Mouse (Mus musculus): ENCODE data around the gene Mmp20. TPM values are rescaled to one million over a fixed set of nuclear protein-coding genes. Genes with fewer than 3 reads are reported as not detected.

Gene Mmp20
- not detected in 2 replicates for polyA plus RNA-seq (2016; fragmentation: Nextera tagmentation; extraction: Ambion mirVana)

GRCm38 (mm10) chr9:7627931-7628330, at the start of gene Mmp20:
Mmp20 (plus strand) TSS chr9:7628231.
- Histone ChIP-seq H3K4me1 (no peaks in the 10 kb centered on the region), H3K9me3 (replicated peaks) (no peaks in the 10 kb centered on the region), H3K4me3 (no peak within 1 kb of the TSS), H3K36me3 (no peaks in the 10 kb centered on the region), H3K27ac (replicated peaks) (no peak within 1 kb of the TSS), H3K27me3 (ENCODE audit: low read depth, poor library complexity, severe bottlenecking) (no peaks in the 10 kb centered on the region)
- DNase-seq (ENCODE audit: low spot score): no peak

- no peaks in the 10 kb centered on the region for H3K36me3 ChIP-seq
- H3K27ac ChIP-seq (replicated peaks): no peak overlapping the region
- no peak for DNase-seq (ENCODE audit: low spot score)
- WGBS: 77% methylated on average over 8 of the region's 8 CpGs
- H3K4me1 ChIP-seq: peaks cover 3% of the 10 kb centered on the region; the same call in 1 of the 2 replicates
- no peaks in the 10 kb centered on the region for H3K9me3 ChIP-seq (replicated peaks)
- no peaks in the 10 kb centered on the region for H3K27me3 ChIP-seq (ENCODE audit: low read depth, poor library complexity, severe bottlenecking)
- H3K4me3 ChIP-seq: no peak overlapping the region
Observed at GRCm38 (mm10) chr9:7590063-7590462, 38.0 kb upstream of the Mmp20 start.

DNA sequence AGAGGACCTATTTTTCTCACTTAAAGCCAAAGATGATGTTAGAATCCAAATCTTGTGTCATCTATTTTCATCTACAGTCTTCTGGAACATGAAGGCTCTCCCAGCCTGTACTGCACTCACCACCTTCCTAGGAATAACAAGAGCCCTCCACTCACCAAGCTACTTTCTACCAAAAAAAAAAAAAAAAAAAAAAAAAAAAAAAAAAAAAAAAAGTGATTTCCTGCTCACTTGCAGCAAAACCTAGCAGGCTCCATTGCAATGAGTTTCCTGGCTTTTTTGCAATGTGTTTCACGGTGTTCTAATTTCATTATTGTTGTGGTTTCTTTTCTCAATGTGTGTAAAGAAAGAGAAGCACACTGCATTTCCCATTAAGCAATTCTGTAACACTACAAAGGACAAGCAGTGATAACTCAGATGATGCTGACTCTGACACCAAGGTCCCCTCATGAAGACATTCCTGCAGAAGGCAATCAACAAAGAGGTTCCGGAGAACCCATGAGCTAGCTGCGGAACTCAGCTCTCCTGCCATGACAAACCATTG, 34.7 kb upstream of the Mmp20 start:
- Histone ChIP-seq H3K4me3 (no peak overlapping the region), H3K4me1 (peaks cover 4% of the 10 kb centered on the region; the same call in 1 of the 2 replicates), H3K9me3 (replicated peaks) (no peaks in the 10 kb centered on the region), H3K36me3 (no peaks in the 10 kb centered on the region), H3K27me3 (ENCODE audit: low read depth, poor library complexity, severe bottlenecking) (no peaks in the 10 kb centered on the region), H3K27ac (replicated peaks) (no peak overlapping the region)
- no peak for DNase-seq (ENCODE audit: low spot score)
- 92% methylated on average over 3 of the region's 3 CpGs for WGBS

GRCm38 (mm10) chr9:7594816-7595540, 33.1 kb upstream of the Mmp20 start:
- no peak overlapping the region; the same call in 1 of the 2 replicates for H3K27ac ChIP-seq (replicated peaks)
- H3K9me3 ChIP-seq (replicated peaks): no peaks in the 10 kb centered on the region
- 15% methylated on average over 6 of the region's 6 CpGs for WGBS
- H3K36me3 ChIP-seq: no peaks in the 10 kb centered on the region
- peak overlapping the region; percentile 35; the same call in 1 of the 2 replicates for H3K4me3 ChIP-seq
- peaks cover 4% of the 10 kb centered on the region; the same call in 1 of the 2 replicates for H3K4me1 ChIP-seq
- DNase-seq (ENCODE audit: low spot score): peak; percentile 70
- H3K27me3 ChIP-seq (ENCODE audit: low read depth, poor library complexity, severe bottlenecking): no peaks in the 10 kb centered on the region

DNA sequence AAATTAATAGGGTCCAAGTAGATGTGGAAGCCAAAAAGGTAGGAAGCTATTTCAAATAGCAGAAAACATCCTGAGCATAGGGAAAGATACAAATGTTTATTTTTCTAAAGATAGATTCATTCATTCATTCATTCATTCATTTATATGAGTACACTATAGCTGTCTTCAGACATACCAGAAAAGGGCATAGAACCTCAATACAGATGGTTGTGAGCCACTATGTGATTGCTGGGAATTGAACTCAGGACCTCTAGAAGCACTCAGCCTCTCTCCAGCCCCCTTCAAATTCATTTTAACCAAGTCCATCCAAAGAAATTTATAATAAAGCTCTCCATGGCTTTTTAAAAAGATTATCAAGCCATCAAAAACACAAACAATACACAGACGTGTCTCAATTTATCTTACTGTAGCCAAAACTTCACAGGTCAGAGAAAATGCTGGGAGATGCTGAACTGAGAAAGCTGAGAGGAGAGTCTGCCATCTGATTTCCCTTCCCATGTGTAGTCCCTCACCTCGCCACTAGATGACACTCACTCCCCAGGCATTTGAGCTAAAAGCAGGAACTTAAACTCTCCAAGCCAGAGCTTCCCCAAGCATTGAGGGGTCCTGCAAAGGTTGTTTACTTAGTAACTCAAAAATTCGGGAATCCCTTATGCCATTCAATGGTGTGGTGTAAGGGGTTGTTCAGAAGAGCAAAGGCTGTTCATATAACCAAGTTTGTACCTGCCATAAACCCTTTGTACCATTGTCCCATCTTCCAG, 24.9 kb upstream of the Mmp20 start:
- Histone ChIP-seq H3K36me3 (no peaks in the 10 kb centered on the region), H3K27me3 (ENCODE audit: low read depth, poor library complexity, severe bottlenecking) (no peaks in the 10 kb centered on the region), H3K4me1 (no peaks in the 10 kb centered on the region), H3K27ac (replicated peaks) (no peak overlapping the region), H3K9me3 (replicated peaks) (no peaks in the 10 kb centered on the region), H3K4me3 (no peak overlapping the region)
- 7% methylated on average over 3 of the region's 3 CpGs for WGBS
- DNase-seq (ENCODE audit: low spot score): peak; percentile 64

DNA sequence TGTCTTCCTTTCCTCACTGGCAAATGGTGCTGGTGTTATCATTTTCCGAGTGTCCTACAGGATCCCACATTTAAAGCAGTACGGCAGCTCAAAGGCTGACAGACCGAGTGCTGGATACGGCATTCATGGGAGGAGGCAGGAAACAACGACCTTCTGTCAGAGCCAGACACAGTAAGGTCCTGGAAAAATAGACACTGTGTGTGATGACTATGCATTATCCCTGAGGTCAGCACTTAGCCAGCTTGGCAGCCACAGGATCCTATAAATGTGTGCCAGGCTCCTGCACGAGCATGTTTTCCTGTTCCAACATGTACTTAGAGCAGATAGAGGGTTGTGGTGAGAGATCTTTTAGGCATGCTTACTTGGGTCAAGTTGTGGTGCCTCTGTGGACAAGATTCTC, 24.0 kb upstream of the Mmp20 start:
- no peaks in the 10 kb centered on the region for H3K9me3 ChIP-seq (replicated peaks)
- WGBS: 87% methylated on average over 6 of the region's 6 CpGs

DNA sequence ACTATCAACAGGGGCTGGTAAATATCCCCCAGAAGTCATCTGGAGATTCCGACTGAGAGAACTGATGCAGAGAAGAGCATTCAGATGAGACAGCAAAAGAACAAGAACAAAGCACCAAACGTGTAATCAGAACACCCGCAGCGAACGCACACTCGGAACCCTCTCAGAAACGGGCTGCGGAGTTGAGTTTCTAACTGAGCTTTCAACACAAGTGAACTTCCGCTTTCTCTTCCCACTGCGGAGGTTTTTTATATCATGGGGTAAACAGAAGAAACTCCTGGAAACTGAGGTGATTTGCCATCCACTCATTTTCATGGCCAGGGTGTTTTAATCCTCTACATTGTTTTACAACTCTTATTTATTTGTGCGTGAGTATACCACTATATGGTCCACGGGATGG, 22.4 kb upstream of the Mmp20 start:
- H3K27ac ChIP-seq (replicated peaks): no peak overlapping the region
- no peaks in the 10 kb centered on the region for H3K4me1 ChIP-seq
- no peak for DNase-seq (ENCODE audit: low spot score)
- H3K9me3 ChIP-seq (replicated peaks): no peaks in the 10 kb centered on the region
- 88% methylated on average over 12 of the region's 12 CpGs for WGBS
- no peak overlapping the region for H3K4me3 ChIP-seq
- H3K27me3 ChIP-seq (ENCODE audit: low read depth, poor library complexity, severe bottlenecking): no peaks in the 10 kb centered on the region
- H3K36me3 ChIP-seq: no peaks in the 10 kb centered on the region

More for the DNA sequence above, 24.0 kb upstream of the Mmp20 start:
- H3K4me1 ChIP-seq: no peaks in the 10 kb centered on the region
- H3K27me3 ChIP-seq (ENCODE audit: low read depth, poor library complexity, severe bottlenecking): no peaks in the 10 kb centered on the region
- H3K27ac ChIP-seq (replicated peaks): no peak overlapping the region
- H3K4me3 ChIP-seq: no peak overlapping the region
- H3K36me3 ChIP-seq: no peaks in the 10 kb centered on the region
- DNase-seq (ENCODE audit: low spot score): no peak

DNA sequence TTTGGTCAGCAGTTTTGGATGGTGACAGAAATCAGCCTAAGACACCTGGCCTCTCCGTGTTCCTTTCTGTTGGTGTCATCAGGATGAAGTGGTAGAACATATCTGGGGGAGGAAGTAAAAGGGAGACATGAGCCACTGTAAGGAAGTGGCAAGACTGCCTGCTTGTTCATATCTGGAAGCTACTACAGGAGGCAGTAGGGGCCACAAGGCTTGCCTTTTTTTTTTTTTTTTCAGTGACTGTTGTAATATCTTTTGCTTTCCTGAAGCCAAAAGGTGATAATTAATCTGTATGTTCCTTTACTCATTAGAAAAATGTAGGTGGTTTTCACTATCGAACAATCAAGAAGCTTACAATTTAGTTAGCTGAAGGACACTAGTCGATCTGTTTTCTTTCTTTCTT, 5.4 kb upstream of the Mmp20 start:
- no peaks in the 10 kb centered on the region for H3K36me3 ChIP-seq
- H3K27ac ChIP-seq (replicated peaks): no peak overlapping the region
- H3K27me3 ChIP-seq (ENCODE audit: low read depth, poor library complexity, severe bottlenecking): no peaks in the 10 kb centered on the region
- H3K4me3 ChIP-seq: no peak overlapping the region
- DNase-seq (ENCODE audit: low spot score): no peak
- H3K9me3 ChIP-seq (replicated peaks): no peaks in the 10 kb centered on the region
- no peaks in the 10 kb centered on the region for H3K4me1 ChIP-seq
- 78% methylated on average over 3 of the region's 3 CpGs for WGBS

GRCm38 (mm10) chr9:7633936-7634335, 5.9 kb downstream of the Mmp20 start:
- Histone ChIP-seq H3K27me3 (ENCODE audit: low read depth, poor library complexity, severe bottlenecking) (no peaks in the 10 kb centered on the region), H3K4me1 (peaks cover 3% of the 10 kb centered on the region; the same call in 1 of the 2 replicates), H3K27ac (replicated peaks) (no peak overlapping the region), H3K4me3 (no peak overlapping the region), H3K36me3 (no peaks in the 10 kb centered on the region), H3K9me3 (replicated peaks) (no peaks in the 10 kb centered on the region)
- 21% methylated on average over 5 of the region's 5 CpGs for WGBS
- DNase-seq (ENCODE audit: low spot score): no peak

GRCm38 (mm10) chr9:7647901-7648300, 19.9 kb downstream of the Mmp20 start:
- Histone ChIP-seq H3K4me1 (no peaks in the 10 kb centered on the region), H3K4me3 (no peak overlapping the region), H3K9me3 (replicated peaks) (no peaks in the 10 kb centered on the region), H3K27me3 (ENCODE audit: low read depth, poor library complexity, severe bottlenecking) (no peaks in the 10 kb centered on the region), H3K36me3 (no peaks in the 10 kb centered on the region), H3K27ac (replicated peaks) (no peak overlapping the region)
- no peak for DNase-seq (ENCODE audit: low spot score)
- WGBS: 82% methylated on average over 3 of the region's 3 CpGs

DNA sequence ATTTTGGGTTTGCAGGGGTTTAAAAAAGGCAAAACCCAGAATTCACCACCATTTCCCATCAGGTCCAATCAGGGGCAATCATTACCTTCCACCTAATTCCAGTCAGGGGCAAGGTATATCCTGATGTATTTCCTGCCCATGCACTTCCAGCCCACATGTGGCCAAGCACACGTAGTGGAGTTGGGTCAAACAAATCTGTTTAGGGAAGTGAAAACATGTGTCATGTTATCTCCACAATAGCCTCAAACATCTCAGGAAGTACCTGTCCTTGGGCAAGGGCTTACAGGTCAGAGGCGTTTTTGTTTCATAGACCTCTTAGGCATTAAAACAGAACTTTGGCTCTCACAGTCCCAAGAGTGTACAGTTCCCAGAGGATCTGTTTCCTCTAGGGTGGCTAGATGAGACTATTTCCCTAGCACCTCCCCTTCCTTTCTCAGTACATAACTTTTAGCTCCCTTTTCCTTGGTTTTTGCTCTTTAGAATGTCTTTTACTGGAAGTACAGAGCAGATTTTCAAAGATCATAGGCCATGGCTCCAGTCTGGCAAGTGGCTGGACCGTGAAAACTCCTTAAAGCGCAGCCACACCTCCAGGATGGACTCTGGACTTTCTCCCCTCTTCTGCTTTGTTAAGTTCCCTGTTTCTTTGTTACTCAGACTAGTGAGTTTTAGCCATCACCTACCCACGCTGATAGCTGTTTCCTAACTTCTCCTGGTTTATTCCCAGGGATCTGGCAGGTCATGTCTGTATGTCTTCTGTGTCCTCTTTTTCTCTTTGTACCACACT, 22.6 kb downstream of the Mmp20 start:
- Histone ChIP-seq H3K9me3 (replicated peaks) (no peaks in the 10 kb centered on the region), H3K4me1 (no peaks in the 10 kb centered on the region), H3K4me3 (no peak overlapping the region), H3K27me3 (ENCODE audit: low read depth, poor library complexity, severe bottlenecking) (no peaks in the 10 kb centered on the region), H3K36me3 (no peaks in the 10 kb centered on the region), H3K27ac (replicated peaks) (no peak overlapping the region)
- WGBS: 78% methylated on average over 5 of the region's 5 CpGs
- DNase-seq (ENCODE audit: low spot score): no peak

DNA sequence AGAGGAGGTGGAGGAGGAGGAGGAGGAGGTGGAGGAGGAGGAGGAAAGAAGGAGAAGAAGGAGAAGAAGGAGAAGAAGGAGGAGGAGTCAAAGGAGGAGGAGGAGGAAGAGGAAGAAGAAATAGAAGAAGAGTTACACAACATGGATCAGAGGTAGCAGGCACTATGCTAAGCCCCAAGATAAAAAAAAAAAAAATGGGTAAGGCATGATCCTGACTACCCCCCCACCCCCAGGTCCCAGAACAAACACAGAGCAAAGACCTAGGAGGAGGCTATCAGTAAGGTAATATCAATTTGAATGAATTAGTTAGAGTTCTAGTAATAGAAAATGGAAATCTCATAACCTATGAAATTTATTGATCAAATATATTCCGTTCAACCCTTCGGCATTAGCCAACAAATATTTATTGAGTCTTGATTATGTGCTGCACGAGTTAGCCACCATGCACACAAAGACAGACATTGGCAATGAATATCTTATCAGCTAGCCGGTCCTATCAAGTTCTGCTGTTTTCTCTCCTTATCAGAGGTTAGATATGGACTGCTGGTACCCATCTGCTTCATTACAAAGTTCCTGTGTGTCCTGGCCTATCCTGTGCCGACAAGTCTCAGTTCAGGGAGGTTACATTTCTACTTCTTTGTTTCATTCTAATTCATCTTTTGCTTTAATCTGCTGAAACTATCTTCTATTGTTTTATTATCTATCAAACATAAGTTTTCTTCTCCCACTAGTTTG, 24.5 kb downstream of the Mmp20 start:
- no peak for DNase-seq (ENCODE audit: low spot score)

More for the DNA sequence above, 24.5 kb downstream of the Mmp20 start:
- H3K4me1 ChIP-seq: no peaks in the 10 kb centered on the region
- H3K27ac ChIP-seq (replicated peaks): no peak overlapping the region
- no peak overlapping the region for H3K4me3 ChIP-seq
- no peaks in the 10 kb centered on the region for H3K27me3 ChIP-seq (ENCODE audit: low read depth, poor library complexity, severe bottlenecking)
- 89% methylated on average over 5 of the region's 5 CpGs for WGBS
- no peaks in the 10 kb centered on the region for H3K36me3 ChIP-seq
- no peaks in the 10 kb centered on the region for H3K9me3 ChIP-seq (replicated peaks)

Data from midbrain, embryonic 10.5 days (tissue).